Comparison of ENCODE assay signal across 21 mouse cellular contexts in genomic region chr5:43045860-43046259, GRCm38 (mm10).
"Had no signal": no experiment of that assay in that cellular context is flagged by ENCODE, and none has a peak within 500 bp of the region (broad histone marks: within the 10 kb centered on the region; RNA-seq: fewer than 3 reads in every experiment).

No protein-coding gene starts in this region.

- H3K27ac ChIP-seq: limb, embryonic 12.5 days; limb, embryonic 15.5 days; liver, embryonic 14.5 days; midbrain, embryonic 12.5 days; midbrain, embryonic 15.5 days; neural tube, embryonic 13.5 days; stomach, postnatal 0 days had no signal

- H3K4me2 ChIP-seq: limb, embryonic 12.5 days; limb, embryonic 15.5 days; liver, embryonic 11.5 days; lung, embryonic 14.5 days; midbrain, embryonic 12.5 days; midbrain, embryonic 15.5 days; neural tube, embryonic 13.5 days had no signal

- H3K9ac ChIP-seq: limb, embryonic 12.5 days; limb, embryonic 15.5 days; liver, embryonic 14.5 days; liver, postnatal 0 days; lung, embryonic 14.5 days; midbrain, embryonic 12.5 days; midbrain, embryonic 15.5 days; neural tube, embryonic 13.5 days had no signal

- ATAC-seq: liver, postnatal 0 days; lung, postnatal 0 days; midbrain, embryonic 15.5 days had no signal

- H3K36me3 ChIP-seq: limb, embryonic 12.5 days; limb, embryonic 15.5 days; midbrain, embryonic 12.5 days; midbrain, embryonic 15.5 days; neural tube, embryonic 13.5 days had no signal

- DNase-seq: kidney, adult 18-20 months; kidney, adult 9 months; kidney, postnatal 14 days; kidney, postnatal 4 days; left cerebral cortex, postnatal 4 days; liver, postnatal 0 days; lung, embryonic 14.5 days; right cerebral cortex, postnatal 14 days; right cerebral cortex, postnatal 4 days; thymus, adult 2 months; thymus, postnatal 14 days had no signal

- H3K27me3 ChIP-seq: limb, embryonic 12.5 days; limb, embryonic 15.5 days; midbrain, embryonic 12.5 days; midbrain, embryonic 15.5 days; neural tube, embryonic 13.5 days had no signal

- H3K4me3 ChIP-seq: limb, embryonic 12.5 days; limb, embryonic 15.5 days; midbrain, embryonic 12.5 days; midbrain, embryonic 15.5 days; myocyte; neural tube, embryonic 13.5 days had no signal

- H3K9me3 ChIP-seq: limb, embryonic 12.5 days; limb, embryonic 15.5 days; midbrain, embryonic 12.5 days; midbrain, embryonic 15.5 days; neural tube, embryonic 13.5 days had no signal

- H3K4me1 ChIP-seq: limb, embryonic 15.5 days; midbrain, embryonic 12.5 days; midbrain, embryonic 15.5 days; neural tube, embryonic 13.5 days had no signal
